Mouse (Mus musculus): ENCODE data around the gene Icam2.
"Not testable (repeated sequence)": the region's sequence is repeated elsewhere in the genome, so short reads cannot be mapped to it uniquely, and the experiment has no call there.

Gene Icam2

GRCm38 (mm10) chr11:106344910-106345309, 43.0 kb downstream of the Icam2 start:
- no peak for DNase-seq (ENCODE audit: low read depth, low spot score)

DNA sequence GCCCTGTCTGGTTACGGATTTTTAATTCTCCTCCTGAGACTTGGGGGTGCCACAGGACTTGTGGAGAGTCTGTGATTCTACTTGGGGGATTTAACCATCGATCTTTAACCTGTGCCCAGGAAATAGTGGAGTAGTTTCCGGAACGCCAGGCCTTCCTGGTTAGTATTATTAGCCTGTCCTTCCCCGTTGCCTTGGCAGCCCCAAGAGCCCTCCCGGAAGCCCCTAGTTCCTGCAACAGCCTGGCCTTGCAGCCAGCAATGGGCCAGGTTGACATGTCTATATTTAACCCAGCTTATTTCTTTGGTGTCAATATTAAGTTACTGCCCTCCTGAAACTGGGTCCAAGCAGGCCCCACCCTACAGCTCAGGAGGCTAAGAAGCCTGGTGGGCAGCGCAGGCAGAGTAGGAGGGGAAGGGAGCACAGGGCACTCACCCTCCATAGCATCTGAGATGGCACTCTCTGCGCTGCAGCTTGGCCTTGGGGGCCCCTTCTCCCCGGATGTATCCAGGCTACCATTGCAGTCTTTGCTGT, 46.8 kb downstream of the Icam2 start:
- DNase-seq (ENCODE audit: low read depth, low spot score), result peak; percentile 73

DNA sequence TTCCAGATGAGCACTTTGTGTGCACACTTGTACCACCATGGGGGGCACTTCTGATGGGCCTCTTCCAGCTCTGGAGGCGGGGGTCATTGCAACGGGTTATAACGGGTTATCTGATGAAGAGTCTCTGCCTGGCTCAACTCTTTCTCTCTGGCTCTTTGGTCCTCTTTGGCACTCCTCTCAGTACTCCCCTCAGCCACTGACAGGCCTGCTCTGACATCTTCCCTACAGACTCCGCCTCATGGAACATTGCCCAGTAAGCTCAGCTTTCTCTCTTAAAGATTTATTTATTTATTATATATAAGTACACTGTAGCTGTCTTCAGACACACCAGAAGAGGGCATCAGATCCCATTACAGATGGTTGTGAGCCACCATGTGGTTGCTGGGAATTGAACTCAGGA, 48.6 kb downstream of the Icam2 start:
- DNase-seq (ENCODE audit: low read depth, low spot score), result not testable (repeated sequence)

DNA sequence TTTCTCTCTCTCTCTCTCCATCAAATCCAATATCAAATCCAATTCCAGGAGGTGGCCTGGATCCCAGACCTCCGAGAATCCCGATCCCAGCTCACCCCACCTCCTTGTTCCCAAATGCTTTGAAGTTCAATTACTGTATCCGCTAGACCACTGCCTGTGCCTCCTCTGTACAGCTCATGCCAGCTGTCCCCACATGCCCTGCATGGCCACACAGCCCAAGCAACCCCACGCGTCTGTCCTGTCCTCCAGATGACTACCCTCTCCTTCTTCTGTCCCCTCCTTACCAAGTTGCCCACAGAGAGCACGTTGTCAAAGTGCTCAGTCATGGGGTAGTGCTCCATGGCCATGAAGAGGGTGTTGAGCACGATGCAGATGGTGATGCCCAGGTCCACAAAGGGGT, 49.0 kb downstream of the Icam2 start:
- DNase-seq (ENCODE audit: low read depth, low spot score), result no peak

- DNase-seq (ENCODE audit: low read depth, low spot score), result peak; percentile 63
Observed at GRCm38 (mm10) chr11:106338029-106338428, 49.8 kb downstream of the Icam2 start.

GRCm38 (mm10) chr11:106334066-106334465, 53.8 kb downstream of the Icam2 start:
- peak; percentile 88 for DNase-seq (ENCODE audit: low read depth, low spot score)

- DNase-seq (ENCODE audit: low read depth, low spot score), result peak; percentile 72
Observed at GRCm38 (mm10) chr11:106332458-106332857, 55.4 kb downstream of the Icam2 start.

- DNase-seq (ENCODE audit: low read depth, low spot score), result peak; percentile 66
Observed at GRCm38 (mm10) chr11:106329682-106330081, 58.2 kb downstream of the Icam2 start.

GRCm38 (mm10) chr11:106329128-106329527, 58.7 kb downstream of the Icam2 start:
- peak; percentile 85 for DNase-seq (ENCODE audit: low read depth, low spot score)

GRCm38 (mm10) chr11:106328521-106328920, 59.4 kb downstream of the Icam2 start:
- peak; percentile 81 for DNase-seq (ENCODE audit: low read depth, low spot score)
